Mouse (Mus musculus) forebrain, embryonic 14.5 days (tissue): Measurements from ENCODE around the gene Art2b. TPM values are rescaled to one million over a fixed set of nuclear protein-coding genes. Genes with fewer than 3 reads are reported as not detected.

Experiments
- ATAC-seq: fragments of 200-750 bp; cut with Nextera tagmentation; 2 replicates; pipeline ENCODE4 v1.8.0; 2017; ENCODE audit warnings: mild to moderate bottlenecking, moderate library complexity
- DNase-seq: peaks from one replicate; pipeline ENCODE4 v3.0.0-alpha.2; 2015; ENCODE audit warnings: low spot score
- H3K27ac ChIP-seq: fragments of 300-500 bp; sonication (generic); 2 replicates; pipeline ENCODE4 v1.5.1; 2014; ENCODE audit warnings: low read depth, mild to moderate bottlenecking, control low read depth, low read length, moderate library complexity
- H3K27me3 ChIP-seq: fragments of 300-500 bp; sonication (generic); replicated peaks from 2 replicates; pipeline ENCODE4 v1.6.1; 2014; ENCODE audit warnings: low read length, control low read depth, mixed read lengths; ENCODE audit not compliant: control insufficient read depth, insufficient read depth
- H3K36me3 ChIP-seq: fragments of 300-500 bp; sonication (generic); 2 replicates; pipeline ENCODE4 v1.6.1; 2014; ENCODE audit warnings: low read length, control low read depth; ENCODE audit not compliant: control insufficient read depth, insufficient read depth
- H3K4me1 ChIP-seq: fragments of 300-500 bp; sonication (generic); 2 replicates; pipeline ENCODE4 v1.6.1; 2014; ENCODE audit warnings: antibody characterized with exemption, low read length, control low read depth; ENCODE audit not compliant: control insufficient read depth, insufficient read depth
- H3K4me2 ChIP-seq: fragments of 300-500 bp; sonication (generic); 2 replicates; pipeline ENCODE4 v1.6.1; 2014; ENCODE audit warnings: mild to moderate bottlenecking, control low read depth, low read length
- H3K4me3 ChIP-seq: fragments of 300-500 bp; sonication (generic); 2 replicates; pipeline ENCODE4 v1.5.1; 2014; ENCODE audit warnings: low read depth, low read length, control low read depth
- H3K9ac ChIP-seq: fragments of 300-500 bp; sonication (generic); 2 replicates; pipeline ENCODE4 v1.6.1; 2014; ENCODE audit warnings: mild to moderate bottlenecking, low read length, control low read depth, moderate library complexity
- H3K9me3 ChIP-seq: fragments of 300-500 bp; sonication (generic); replicated peaks from 2 replicates; pipeline ENCODE4 v1.6.1; 2016; ENCODE audit warnings: low read length, control low read depth, mixed read lengths; ENCODE audit not compliant: control insufficient read depth
- WGBS: fragments of 180-500 bp; shearing (Covaris S2); extraction: QIAGEN DNeasy Blood & Tissue Kit; methylation state at CpG from one replicate; pipeline ENCODE4 v1.1.7; 2014; 5-methylcytosine and 5-hydroxymethylcytosine counted together
- polyA plus RNA-seq: library from polyadenylated mRNA; unstranded; fragments of >200 nt; fragmentation: Nextera tagmentation; extraction: Ambion mirVana; gene quantifications from 2 replicates; pipeline ENCODE4 v1.2.1, GENCODE M21; 2014

Art2b gene
- polyA plus RNA-seq, 1 experiment from 2014 or later: not detected

GRCm38 (mm10) chr7:101550686-101551485 lies 34.5 kb downstream of the Art2b start:
- Histone ChIP-seq H3K9me3 (no peaks in the 10 kb centered on the region), H3K9ac (no peak overlapping the region), H3K27me3 (no peaks in the 10 kb centered on the region), H3K4me2 (no peak overlapping the region), H3K27ac (no peak overlapping the region), H3K4me1 (no peaks in the 10 kb centered on the region), H3K36me3 (no peaks in the 10 kb centered on the region), H3K4me3 (no peak overlapping the region)
- ATAC-seq (no peak), DNase-seq (no peak)
- WGBS: 75% methylated on average over 7 of the region's 7 CpGs

GRCm38 (mm10) chr7:101549266-101549665 lies 36.1 kb downstream of the Art2b start:
- DNase-seq (no peak), ATAC-seq (no peak)
- 83% methylated on average over 3 of the region's 3 CpGs for WGBS
- H3K4me2 ChIP-seq: no peak overlapping the region
- H3K27ac ChIP-seq: no peak overlapping the region
- no peak overlapping the region for H3K9ac ChIP-seq
- no peak overlapping the region for H3K4me3 ChIP-seq
- no peaks in the 10 kb centered on the region for H3K27me3 ChIP-seq
- H3K36me3 ChIP-seq: no peaks in the 10 kb centered on the region
- H3K4me1 ChIP-seq: no peaks in the 10 kb centered on the region
- no peaks in the 10 kb centered on the region for H3K9me3 ChIP-seq

GRCm38 (mm10) chr7:101547651-101548050 lies 37.7 kb downstream of the Art2b start:
- H3K4me2 ChIP-seq: no peak overlapping the region
- no peak for ATAC-seq
- no peak overlapping the region for H3K27ac ChIP-seq
- no peaks in the 10 kb centered on the region for H3K27me3 ChIP-seq
- no peak for DNase-seq
- H3K9ac ChIP-seq: no peak overlapping the region
- H3K9me3 ChIP-seq: no peaks in the 10 kb centered on the region
- H3K4me1 ChIP-seq: no peaks in the 10 kb centered on the region
- 78% methylated on average over 3 of the region's 3 CpGs for WGBS
- no peak overlapping the region for H3K4me3 ChIP-seq
- H3K36me3 ChIP-seq: no peaks in the 10 kb centered on the region

- Histone ChIP-seq H3K4me1 (no peaks in the 10 kb centered on the region), H3K9ac (no peak overlapping the region), H3K36me3 (no peaks in the 10 kb centered on the region), H3K9me3 (no peaks in the 10 kb centered on the region), H3K27ac (no peak overlapping the region), H3K4me3 (no peak overlapping the region), H3K27me3 (no peaks in the 10 kb centered on the region), H3K4me2 (no peak overlapping the region)
- WGBS: 77% methylated on average over 10 of the region's 10 CpGs
- ATAC-seq (no peak), DNase-seq (no peak)
Measured at GRCm38 (mm10) chr7:101541734-101542133, 43.7 kb downstream of the Art2b start.

GRCm38 (mm10) chr7:101541132-101541531 lies 44.3 kb downstream of the Art2b start:
- WGBS: 4% methylated on average over 11 of the region's 11 CpGs
- no peak overlapping the region for H3K4me2 ChIP-seq
- peak; percentile 69; the same call in 1 of the 2 replicates for ATAC-seq

GRCm38 (mm10) chr7:101540684-101541083 lies 44.7 kb downstream of the Art2b start:
- no peak for ATAC-seq
- no peak for DNase-seq
- 90% methylated on average over 5 of the region's 5 CpGs for WGBS
- no peak overlapping the region for H3K9ac ChIP-seq
- no peaks in the 10 kb centered on the region for H3K27me3 ChIP-seq
- no peaks in the 10 kb centered on the region for H3K36me3 ChIP-seq
- no peak overlapping the region for H3K4me3 ChIP-seq
- no peak overlapping the region for H3K4me2 ChIP-seq
- H3K9me3 ChIP-seq: no peaks in the 10 kb centered on the region
- no peak overlapping the region for H3K27ac ChIP-seq
- no peaks in the 10 kb centered on the region for H3K4me1 ChIP-seq

More at GRCm38 (mm10) chr7:101541132-101541531, 44.3 kb downstream of the Art2b start:
- peak; percentile 93 for DNase-seq
- Histone ChIP-seq H3K9me3 (no peaks in the 10 kb centered on the region), H3K27ac (no peak overlapping the region), H3K4me1 (no peaks in the 10 kb centered on the region), H3K4me3 (no peak overlapping the region), H3K36me3 (no peaks in the 10 kb centered on the region), H3K27me3 (no peaks in the 10 kb centered on the region), H3K9ac (no peak overlapping the region)

GRCm38 (mm10) chr7:101539774-101540173 lies 45.6 kb downstream of the Art2b start:
- ATAC-seq (0 out of 2 replicates have a peak, but pooled peaks have one; percentile 23), DNase-seq (no peak)
- Histone ChIP-seq H3K27ac (no peak overlapping the region), H3K36me3 (no peaks in the 10 kb centered on the region), H3K4me2 (no peak overlapping the region), H3K27me3 (no peaks in the 10 kb centered on the region), H3K9ac (no peak overlapping the region), H3K4me1 (no peaks in the 10 kb centered on the region), H3K9me3 (no peaks in the 10 kb centered on the region), H3K4me3 (no peak overlapping the region)
- WGBS: 40% methylated on average over 9 of the region's 9 CpGs

GRCm38 (mm10) chr7:101538141-101538933 lies 47.1 kb downstream of the Art2b start:
- H3K4me2 ChIP-seq: no peak overlapping the region
- no peaks in the 10 kb centered on the region for H3K36me3 ChIP-seq
- 64% methylated on average over 14 of the region's 14 CpGs for WGBS
- H3K9ac ChIP-seq: no peak overlapping the region
- no peak overlapping the region for H3K4me3 ChIP-seq
- DNase-seq: peak; percentile 78
- ATAC-seq: no peak
- no peaks in the 10 kb centered on the region for H3K4me1 ChIP-seq
- no peak overlapping the region for H3K27ac ChIP-seq
- H3K27me3 ChIP-seq: no peaks in the 10 kb centered on the region
- no peaks in the 10 kb centered on the region for H3K9me3 ChIP-seq

- WGBS: 52% methylated on average over 8 of the region's 8 CpGs
- no peaks in the 10 kb centered on the region for H3K36me3 ChIP-seq
- no peaks in the 10 kb centered on the region for H3K9me3 ChIP-seq
- no peaks in the 10 kb centered on the region for H3K4me1 ChIP-seq
- H3K4me3 ChIP-seq: no peak overlapping the region
- no peaks in the 10 kb centered on the region for H3K27me3 ChIP-seq
- H3K9ac ChIP-seq: no peak overlapping the region
- ATAC-seq: no peak
- no peak for DNase-seq
- H3K4me2 ChIP-seq: no peak overlapping the region
- H3K27ac ChIP-seq: no peak overlapping the region
Measured at GRCm38 (mm10) chr7:101537541-101537940, 47.9 kb downstream of the Art2b start.
